Mouse (Mus musculus) liver, postnatal 0 days (tissue): ENCODE measurements around the gene Fbrsl1.

Experiments
- CTCF ChIP-seq: sonication (generic); IDR thresholded peaks from 2 replicates; pipeline ENCODE4 v1.5.1; 2016; ENCODE audit warnings: antibody characterized with exemption, low read depth
- EP300 ChIP-seq: IDR thresholded peaks from 2 replicates; pipeline ENCODE4 v1.6.1; 2016; ENCODE audit warnings: antibody characterized with exemption, low read depth, mild to moderate bottlenecking

DNA sequence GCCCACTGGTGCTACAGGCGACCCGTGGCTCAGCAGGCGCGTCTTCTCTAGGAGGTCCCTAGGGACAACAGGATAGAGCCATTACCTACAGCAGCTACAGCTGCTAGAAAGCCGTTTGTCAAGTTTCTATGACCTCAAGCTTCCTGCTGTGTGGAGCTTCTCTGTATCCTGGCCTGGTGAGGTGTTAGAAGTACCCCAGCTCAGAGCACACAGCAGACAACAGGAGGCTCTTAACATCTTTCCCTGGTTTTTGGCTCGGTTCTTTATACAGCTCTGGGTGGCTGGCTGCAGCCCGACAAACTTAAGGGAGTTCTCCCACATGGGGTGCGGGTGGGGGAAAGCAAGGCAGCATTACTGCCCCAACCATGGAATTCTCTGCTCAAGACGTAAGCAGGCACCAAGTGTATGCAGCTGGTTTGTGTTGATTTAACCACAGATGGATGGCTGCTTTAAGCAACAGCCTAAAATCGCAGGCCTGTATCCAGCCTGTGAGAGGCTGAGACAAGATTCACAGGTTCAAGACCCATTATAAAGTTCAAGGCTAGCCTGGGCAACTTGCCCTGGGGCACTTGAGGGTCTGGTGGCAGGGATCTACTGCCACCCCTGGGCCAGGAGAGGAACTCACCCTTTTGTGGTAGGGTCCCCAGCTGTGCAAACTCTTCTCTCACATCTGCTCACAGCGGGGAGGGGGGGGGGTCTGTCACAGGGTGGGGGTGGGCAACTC, 84.3 kb downstream of the Fbrsl1 start:
- no peak for TF ChIP-seq EP300
- no peak for TF ChIP-seq CTCF
